Mouse (Mus musculus) olfactory bulb, adult 2 months (tissue): ENCODE measurements around the gene Slf2. TPM values are rescaled to one million over a fixed set of nuclear protein-coding genes. Genes with fewer than 3 reads are reported as not detected.
A peak's percentile ranks its signal among the peaks of the same experiment; 100 is the strongest.

ENCODE experiments used
- H3K27ac ChIP-seq: fragments of 200-500 bp; 2 replicates; pipeline ENCODE4 v1.5.1; 2012; ENCODE audit warnings: low read depth, low read length; ENCODE audit not compliant: insufficient read depth
- H3K4me1 ChIP-seq: fragments of 200-500 bp; 2 replicates; pipeline ENCODE4 v1.6.1; 2012; ENCODE audit warnings: low read length; ENCODE audit not compliant: control insufficient read depth, insufficient read depth
- H3K4me3 ChIP-seq: fragments of 200-500 bp; 2 replicates; pipeline ENCODE4 v1.5.1; 2012; ENCODE audit warnings: mild to moderate bottlenecking, low read depth, low read length, moderate library complexity; ENCODE audit not compliant: insufficient read depth
- CTCF ChIP-seq: fragments of 200-500 bp; IDR thresholded peaks from 2 replicates; pipeline ENCODE4 v1.5.1; 2012; ENCODE audit warnings: low read depth, mild to moderate bottlenecking, low read length, moderate library complexity; ENCODE audit not compliant: insufficient read depth
- POLR2A ChIP-seq: fragments of 200-500 bp; IDR thresholded peaks from 2 replicates; pipeline ENCODE4 v1.6.1; 2012; ENCODE audit warnings: mild to moderate bottlenecking, low read depth, low read length, moderate library complexity; ENCODE audit not compliant: insufficient read depth
- WGBS: fragments of 180-500 bp; shearing (Covaris S2); methylation state at CpG from one replicate; pipeline ENCODE4 v1.1.7; 2018; 5-methylcytosine and 5-hydroxymethylcytosine counted together
- polyA plus RNA-seq: library from polyadenylated mRNA; stranded (reverse); fragments of >200 nt; gene quantifications from 2 replicates; pipeline ENCODE4 v1.2.4, GENCODE M21; 2012; ENCODE audit warnings: low replicate concordance; ENCODE audit not compliant: missing spikeins, insufficient read depth, insufficient read length

Slf2 gene
- not detected in 2 replicates for polyA plus RNA-seq

GRCm38 (mm10) chr19:44930744-44931453 lies at the start of gene Slf2:
Slf2 (plus strand) TSS chr19:44931151.
- under 1% methylated on average over 55 of the region's 55 CpGs for WGBS

GRCm38 (mm10) chr19:44882552-44883024 lies 48.4 kb upstream of the Slf2 start:
- Histone ChIP-seq H3K27ac (no peak overlapping the region), H3K4me3 (peak overlapping the region; percentile 37), H3K4me1 (peaks cover 9% of the 10 kb centered on the region)
- TF ChIP-seq POLR2A (no peak), CTCF (no peak)
- WGBS, result 1% methylated on average over 31 of the region's 31 CpGs

More at GRCm38 (mm10) chr19:44930744-44931453, at the start of gene Slf2:
- TF ChIP-seq POLR2A, result peak; percentile 80
- no peak for TF ChIP-seq CTCF
- Histone ChIP-seq H3K27ac (peak within 1 kb of the TSS; percentile 29; the same call in 1 of the 2 replicates), H3K4me3 (peak within 1 kb of the TSS; percentile 64), H3K4me1 (no peaks in the 10 kb centered on the region)

GRCm38 (mm10) chr19:44884331-44884730 lies 46.6 kb upstream of the Slf2 start:
- WGBS, result 44% methylated on average over 3 of the region's 3 CpGs
- peaks cover 9% of the 10 kb centered on the region for H3K4me1 ChIP-seq
- TF ChIP-seq CTCF (no peak), POLR2A (no peak)
- no peak overlapping the region for H3K4me3 ChIP-seq
- H3K27ac ChIP-seq, result no peak overlapping the region

- no peak overlapping the region for H3K4me3 ChIP-seq
- TF ChIP-seq POLR2A (no peak), CTCF (no peak)
- peaks cover 9% of the 10 kb centered on the region for H3K4me1 ChIP-seq
- no peak overlapping the region for H3K27ac ChIP-seq
- 32% methylated on average over 3 of the region's 3 CpGs for WGBS
These were observed 44.5 kb upstream of the Slf2 start for GRCm38 (mm10) chr19:44886475-44886874.

GRCm38 (mm10) chr19:44887679-44888235 lies 43.2 kb upstream of the Slf2 start:
- WGBS, result 21% methylated on average over 7 of the region's 7 CpGs
- TF ChIP-seq CTCF, result peak; percentile 77; the same call in 1 of the 2 replicates
- TF ChIP-seq POLR2A, result no peak
- H3K4me1 ChIP-seq, result peaks cover 2% of the 10 kb centered on the region
- no peak overlapping the region for H3K4me3 ChIP-seq
- no peak overlapping the region for H3K27ac ChIP-seq

- no peak overlapping the region for H3K27ac ChIP-seq
- WGBS, result 16% methylated on average over 6 of the region's 6 CpGs
- no peaks in the 10 kb centered on the region for H3K4me1 ChIP-seq
- TF ChIP-seq POLR2A (no peak), CTCF (no peak)
- H3K4me3 ChIP-seq, result no peak overlapping the region
These were observed 41.4 kb upstream of the Slf2 start for GRCm38 (mm10) chr19:44889548-44889947.

GRCm38 (mm10) chr19:44891446-44891845 lies 39.5 kb upstream of the Slf2 start:
- no peak overlapping the region for H3K4me3 ChIP-seq
- WGBS, result 51% methylated on average over 15 of the region's 15 CpGs
- H3K27ac ChIP-seq, result no peak overlapping the region
- TF ChIP-seq POLR2A (no peak), CTCF (no peak)
- H3K4me1 ChIP-seq, result no peaks in the 10 kb centered on the region

GRCm38 (mm10) chr19:44893231-44893871 lies 37.6 kb upstream of the Slf2 start:
- no peak overlapping the region for H3K4me3 ChIP-seq
- TF ChIP-seq POLR2A (no peak), CTCF (no peak)
- WGBS, result 48% methylated on average over 19 of the region's 19 CpGs
- no peaks in the 10 kb centered on the region for H3K4me1 ChIP-seq
- no peak overlapping the region for H3K27ac ChIP-seq

- Histone ChIP-seq H3K27ac (no peak overlapping the region), H3K4me3 (no peak overlapping the region), H3K4me1 (peaks cover 5% of the 10 kb centered on the region)
- WGBS, result 2% methylated on average over 4 of the region's 4 CpGs
- no peak for TF ChIP-seq POLR2A
- TF ChIP-seq CTCF, result peak; percentile 75
These were observed 35.7 kb upstream of the Slf2 start for GRCm38 (mm10) chr19:44895245-44895644.

GRCm38 (mm10) chr19:44896450-44896849 lies 34.5 kb upstream of the Slf2 start:
- TF ChIP-seq POLR2A (no peak), CTCF (no peak)
- Histone ChIP-seq H3K4me3 (no peak overlapping the region), H3K27ac (no peak overlapping the region), H3K4me1 (peaks cover 9% of the 10 kb centered on the region)
- 68% methylated on average over 6 of the region's 6 CpGs for WGBS
